Mouse (Mus musculus): ENCODE measurements around the gene Trim56.

The Trim56 gene

DNA sequence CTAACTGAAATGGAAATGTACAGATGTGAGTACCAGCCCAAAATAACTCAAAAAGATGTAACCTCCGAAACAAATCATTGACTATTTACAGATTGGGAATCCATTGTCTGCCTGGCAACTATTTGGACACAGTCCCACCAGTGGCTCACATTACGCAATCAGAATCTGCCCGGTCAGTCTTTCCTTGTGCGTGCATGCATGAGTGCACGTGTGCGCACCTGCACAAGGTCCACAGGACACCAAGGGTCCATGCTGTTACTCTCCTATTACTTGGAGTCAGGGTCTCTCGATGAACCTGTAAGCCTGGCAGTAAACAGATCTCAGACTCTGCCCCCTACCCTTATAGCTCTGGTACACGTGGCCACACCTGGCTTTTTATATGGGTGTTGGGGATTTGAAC lies 8.3 kb downstream of the Trim56 start:
- no peak for DNase-seq

DNA sequence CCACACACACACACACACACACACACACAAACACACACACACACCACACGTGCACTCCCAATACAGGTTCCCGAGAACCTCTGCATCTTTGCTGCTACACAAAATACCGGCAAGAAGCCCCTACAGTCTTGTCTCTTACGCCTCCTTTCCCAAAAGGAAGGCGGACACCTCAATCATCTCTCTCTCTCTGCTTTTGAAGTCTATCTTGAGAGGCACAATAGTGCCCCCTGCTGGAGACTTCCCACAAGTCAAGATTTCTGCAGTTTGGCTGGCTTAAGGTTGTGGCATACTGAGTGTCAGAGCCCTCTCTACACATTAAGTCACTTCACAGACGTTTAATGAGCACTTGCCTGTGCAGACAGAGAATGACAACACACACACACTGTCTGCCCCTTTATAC lies 9.0 kb downstream of the Trim56 start:
- DNase-seq, result peak; percentile 70

DNA sequence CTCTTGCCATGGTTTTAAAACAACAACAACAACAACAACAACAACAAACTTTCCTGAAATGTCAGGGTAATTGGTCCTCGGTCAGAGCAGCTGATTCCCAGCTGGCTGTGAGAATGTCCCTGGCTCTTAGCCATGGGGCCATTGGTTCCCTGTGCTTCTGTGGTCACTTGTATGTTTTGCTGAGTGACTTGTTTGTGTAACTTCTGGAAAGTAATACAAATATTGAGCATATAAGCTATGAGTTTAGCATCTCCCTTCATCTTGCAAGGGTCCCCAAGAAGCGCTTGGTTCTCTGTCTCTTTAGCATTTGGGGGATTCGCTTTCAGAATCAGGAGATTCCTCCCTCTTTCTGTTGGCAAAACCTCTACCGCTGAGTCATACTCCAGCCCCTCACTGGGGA lies 9.6 kb downstream of the Trim56 start:
- DNase-seq, result no peak

DNA sequence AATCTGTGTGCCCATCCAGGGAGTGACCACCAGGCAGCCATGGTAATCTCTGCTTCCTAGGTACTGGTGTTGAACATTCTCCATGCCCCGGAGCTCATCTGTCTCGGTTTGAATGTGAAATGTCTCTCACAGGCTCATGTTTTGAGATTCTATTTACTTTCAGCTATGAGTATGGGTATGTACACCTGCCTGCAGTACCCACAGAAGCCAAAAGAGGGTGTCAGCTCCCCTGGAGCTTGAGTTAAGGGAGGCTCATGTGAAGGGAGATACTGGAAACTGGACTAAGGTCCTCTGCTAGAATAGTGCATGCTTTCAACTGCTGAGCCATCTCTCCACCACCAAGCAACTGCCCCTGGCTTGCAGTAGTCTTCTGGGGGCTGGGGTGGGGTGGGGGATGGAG lies 12.0 kb downstream of the Trim56 start:
- no peak for DNase-seq

DNA sequence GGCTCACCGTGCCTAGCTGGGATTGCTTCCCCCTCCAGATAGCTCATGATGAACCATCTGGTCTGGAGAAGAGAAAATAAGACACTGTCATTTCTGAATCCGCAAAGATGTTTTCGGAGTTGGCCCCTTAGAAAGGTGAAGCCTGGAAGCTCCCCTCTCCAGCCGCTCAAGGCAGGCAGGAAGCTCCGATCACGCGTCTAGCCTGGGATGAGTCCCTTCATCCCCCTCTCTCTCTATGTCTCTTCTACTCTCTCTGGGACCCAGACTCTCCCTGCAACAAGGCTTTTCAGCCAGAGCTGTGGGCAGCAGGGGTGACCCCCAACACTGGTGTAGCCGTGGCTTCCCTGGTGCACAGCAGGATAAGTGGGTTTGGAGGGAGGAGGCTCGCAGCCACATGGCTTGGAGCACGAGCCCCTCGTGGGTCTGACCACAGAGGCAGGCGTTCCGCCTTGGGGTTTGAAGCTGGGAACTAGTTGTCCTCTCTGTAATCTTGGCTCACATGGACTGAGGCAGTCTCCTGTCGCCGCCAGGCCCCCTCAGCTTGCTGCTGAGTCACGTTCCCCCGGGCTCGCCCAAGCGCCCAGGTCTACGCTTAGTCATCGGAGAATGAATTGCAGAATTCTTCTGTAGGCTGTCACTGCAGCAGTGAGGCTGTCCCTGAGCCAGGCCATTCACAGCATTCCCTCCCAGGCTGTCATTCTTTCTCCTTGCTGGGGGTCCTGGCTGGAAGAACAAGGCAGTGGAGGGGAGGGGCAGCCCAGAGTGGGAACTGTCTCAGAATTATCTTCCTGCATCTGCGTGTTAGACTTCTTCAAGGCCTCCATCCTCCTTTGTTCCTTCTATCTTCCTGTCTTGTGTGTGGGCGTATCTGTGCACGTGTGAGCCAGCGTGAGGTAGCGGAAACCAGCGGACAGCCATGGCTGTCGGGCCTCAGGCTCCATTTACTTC lies 13.2 kb downstream of the Trim56 start:
- peak; percentile 9 for DNase-seq

DNA sequence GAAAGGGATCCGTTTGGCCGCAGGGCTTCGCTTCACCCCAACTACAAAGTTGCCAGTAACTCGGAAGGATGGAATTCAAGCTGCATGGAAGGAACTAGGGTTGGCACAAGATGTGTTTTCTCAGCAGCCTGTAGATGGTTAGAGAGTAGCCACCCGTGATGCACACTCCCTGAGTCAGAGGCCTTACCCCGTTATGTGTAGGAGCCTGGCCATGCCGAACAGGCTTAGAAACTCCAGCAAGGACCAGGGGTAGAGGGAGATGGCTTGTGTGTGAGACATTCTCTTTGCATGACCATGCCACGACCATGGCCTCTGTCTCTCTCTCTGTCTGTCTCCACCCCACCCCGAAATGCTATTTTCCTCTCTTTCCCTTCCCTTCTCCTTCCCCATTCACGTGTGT lies 13.9 kb downstream of the Trim56 start:
- DNase-seq, result no peak

DNA sequence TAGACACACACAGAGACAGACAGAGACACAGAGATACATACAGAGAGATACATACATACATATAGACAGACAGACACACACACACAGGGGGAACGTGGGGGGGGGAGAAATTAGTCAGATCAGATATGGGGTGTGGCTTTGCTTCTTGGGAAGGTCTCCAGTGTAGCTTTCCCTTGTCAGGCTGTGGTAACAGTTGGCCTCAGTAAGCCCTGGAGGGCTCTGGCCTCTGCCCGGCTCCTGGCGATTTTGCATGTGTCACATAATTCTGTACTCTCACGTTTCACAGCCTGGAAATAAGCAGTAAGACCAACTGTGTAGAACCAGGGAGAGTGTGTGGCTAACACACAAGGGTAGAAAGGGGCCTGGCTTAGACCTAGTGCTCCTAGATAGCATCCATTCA lies 15.3 kb downstream of the Trim56 start:
- no peak for DNase-seq

DNA sequence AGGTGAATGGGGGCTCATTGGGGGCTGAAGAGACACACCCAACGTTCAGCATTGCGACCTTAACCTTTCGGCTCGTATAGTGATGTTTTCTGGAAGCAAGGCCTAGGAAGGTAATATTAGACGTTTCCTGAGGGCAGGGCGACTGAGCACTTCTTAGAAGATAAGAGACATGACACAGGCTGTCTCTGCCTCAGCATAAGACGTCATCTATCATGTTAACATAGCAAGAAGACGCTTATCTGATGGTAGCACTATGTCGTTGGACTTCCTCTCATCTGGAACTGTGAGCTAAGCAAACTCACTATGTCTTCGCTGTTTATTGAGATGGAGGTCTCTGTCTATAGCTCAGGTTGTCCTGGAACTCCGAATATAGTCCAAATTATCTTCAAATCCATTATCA lies 17.6 kb downstream of the Trim56 start:
- no peak for DNase-seq

DNA sequence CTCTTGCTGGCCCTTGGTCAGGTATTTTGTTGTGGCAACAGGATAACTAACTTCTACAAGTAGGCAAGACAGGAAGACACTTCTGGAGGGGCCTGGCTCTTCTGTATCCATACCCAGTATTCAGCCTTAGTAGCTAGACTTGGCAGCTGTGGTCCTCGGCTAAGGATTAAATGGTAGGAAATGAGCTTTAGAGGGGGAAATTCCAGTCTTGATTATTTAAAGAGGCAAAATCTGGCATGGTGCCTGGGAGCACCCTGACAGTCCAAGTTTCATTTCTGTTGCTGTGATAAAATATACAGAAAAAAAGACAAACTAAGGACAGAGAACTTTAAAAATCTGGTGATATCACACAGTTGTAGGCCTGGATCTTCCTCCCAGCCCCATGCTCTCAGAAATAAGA lies 20.0 kb downstream of the Trim56 start:
- no peak for DNase-seq

DNA sequence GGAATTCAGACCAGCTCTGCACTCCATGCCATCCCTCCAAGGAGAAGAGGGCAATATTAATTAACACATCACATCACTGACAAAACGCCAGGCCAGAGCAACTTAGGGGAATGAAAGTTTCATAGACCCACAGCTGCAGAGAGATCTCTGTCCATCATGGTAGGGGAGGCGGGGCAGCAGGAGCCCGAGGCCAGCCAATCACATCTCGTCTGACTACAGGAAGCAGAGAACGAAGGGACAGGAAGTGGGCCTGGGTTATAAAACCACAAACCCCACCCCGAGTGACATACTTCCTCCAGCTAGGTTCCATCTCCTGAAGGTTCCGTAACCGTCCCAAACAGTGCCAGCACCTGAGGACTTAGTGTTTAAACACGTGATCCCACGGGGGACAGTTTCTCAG lies 20.9 kb downstream of the Trim56 start:
- DNase-seq, result no peak

DNA sequence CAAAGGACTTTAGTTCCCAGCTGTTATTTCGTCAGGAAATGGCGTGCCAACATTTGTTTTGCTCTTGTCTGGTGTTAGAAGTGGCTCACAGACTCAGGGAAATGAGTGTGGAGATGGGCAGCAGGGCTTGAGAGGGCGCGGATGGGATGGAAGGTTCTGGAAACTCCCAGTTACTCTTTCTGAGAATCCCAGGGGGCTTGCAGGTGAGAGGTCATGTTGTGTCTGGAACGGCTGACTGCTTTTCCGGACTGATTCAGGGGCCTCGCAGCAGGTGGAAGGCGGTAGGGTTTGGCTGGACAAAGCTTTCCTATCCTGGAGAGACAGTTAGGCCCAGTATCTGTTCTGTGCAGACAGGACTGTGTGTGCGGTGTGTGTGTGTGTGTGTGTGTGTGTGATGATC lies 22.3 kb downstream of the Trim56 start:
- no peak for DNase-seq

DNA sequence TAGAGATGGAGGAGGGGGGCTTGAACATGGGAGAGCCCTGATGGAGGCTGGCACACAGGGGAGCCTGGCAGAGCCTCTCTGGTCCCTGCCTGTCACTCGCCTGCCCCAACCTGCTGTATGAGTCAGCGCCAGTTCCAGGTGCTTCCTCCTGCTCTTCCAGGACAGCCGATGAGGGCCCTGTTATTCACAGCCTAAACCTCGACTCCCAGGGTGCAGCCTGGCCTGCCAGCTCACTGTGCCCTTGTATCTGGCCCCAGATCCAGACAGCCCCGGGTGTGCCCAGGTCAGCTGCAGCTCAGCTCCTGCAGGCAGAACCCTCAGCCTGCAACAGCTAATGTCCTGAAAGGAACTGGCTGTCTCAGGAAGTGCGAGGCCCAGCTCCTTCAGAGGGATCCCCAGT lies 24.4 kb downstream of the Trim56 start:
- no peak for DNase-seq

DNA sequence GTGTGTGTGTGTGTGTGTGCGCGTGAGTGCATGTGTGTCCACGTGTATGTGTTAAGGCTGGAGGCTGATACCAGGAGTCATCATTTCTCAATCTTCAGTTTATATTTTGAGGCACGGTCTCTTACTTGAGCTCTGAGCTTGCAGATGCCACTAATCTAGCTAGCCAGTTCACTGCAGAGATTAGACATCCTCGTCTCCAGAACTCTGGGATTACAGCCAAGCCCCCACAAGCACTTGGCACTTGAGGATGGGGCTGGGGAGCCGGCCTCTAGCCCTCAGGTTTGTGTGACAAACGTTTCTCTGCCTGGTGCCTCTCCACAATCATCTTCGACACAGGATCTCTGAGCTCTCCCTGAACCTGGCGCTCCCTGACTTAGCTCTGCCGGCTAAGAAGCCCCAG lies 25.1 kb downstream of the Trim56 start:
- no peak for DNase-seq

DNA sequence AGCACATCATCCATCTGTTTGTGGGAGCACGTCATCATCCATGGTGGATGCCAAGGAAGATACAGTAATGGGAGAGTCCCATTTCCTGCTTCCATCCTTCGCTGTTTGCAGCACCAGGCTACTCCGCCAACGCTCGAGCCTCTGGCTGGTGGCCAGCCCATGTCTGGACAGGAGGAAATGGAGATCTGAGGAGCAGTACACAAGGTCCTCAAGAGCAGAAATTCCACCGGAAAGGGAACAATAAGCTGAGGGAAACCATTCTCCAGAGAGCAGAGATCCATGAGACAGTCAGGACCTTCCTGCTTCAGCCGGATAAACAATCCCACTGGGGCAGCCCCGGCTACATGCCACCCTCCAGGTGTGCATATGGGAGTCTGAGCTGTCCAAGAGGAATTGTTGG lies 28.6 kb downstream of the Trim56 start:
- no peak for DNase-seq

DNA sequence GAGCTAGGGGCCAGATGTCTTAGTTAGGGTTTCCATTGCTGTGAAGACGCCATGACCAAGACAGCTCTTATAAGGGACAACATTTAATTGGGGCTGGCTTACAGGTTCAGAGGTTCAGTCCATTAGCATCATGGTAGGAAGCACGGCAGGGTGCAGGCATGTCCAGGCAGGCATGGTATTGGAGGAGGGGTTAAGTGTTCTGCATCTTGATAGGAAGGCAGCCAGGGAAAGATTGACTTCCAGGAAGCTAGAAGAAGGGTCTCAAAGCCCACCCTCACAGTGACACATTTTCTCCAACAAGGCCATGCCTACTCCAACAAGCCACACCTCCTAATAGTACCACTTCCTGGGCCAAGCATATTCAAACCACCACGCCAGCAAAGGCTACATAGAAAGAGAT lies 30.3 kb downstream of the Trim56 start:
- no peak for DNase-seq

DNA sequence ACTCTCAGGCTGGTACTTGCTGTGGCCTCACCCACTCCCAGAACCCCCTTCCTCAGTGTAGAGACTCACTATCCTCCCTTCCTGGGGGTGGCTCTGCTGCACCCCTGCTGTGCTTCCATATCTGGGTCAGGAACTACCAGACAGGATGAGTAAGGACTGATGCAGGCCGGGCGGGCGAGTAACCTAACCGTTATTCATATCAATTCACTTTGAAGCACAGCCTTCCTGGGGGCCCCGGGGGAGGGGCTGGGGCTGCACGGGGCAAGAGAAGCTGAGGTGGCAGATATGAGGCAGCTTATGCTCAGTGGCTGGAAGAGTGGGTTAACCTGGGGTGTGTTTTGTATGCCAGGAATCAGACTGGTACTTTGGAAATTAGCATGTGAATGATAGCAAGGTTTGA lies 31.0 kb downstream of the Trim56 start:
- no peak for DNase-seq

DNA sequence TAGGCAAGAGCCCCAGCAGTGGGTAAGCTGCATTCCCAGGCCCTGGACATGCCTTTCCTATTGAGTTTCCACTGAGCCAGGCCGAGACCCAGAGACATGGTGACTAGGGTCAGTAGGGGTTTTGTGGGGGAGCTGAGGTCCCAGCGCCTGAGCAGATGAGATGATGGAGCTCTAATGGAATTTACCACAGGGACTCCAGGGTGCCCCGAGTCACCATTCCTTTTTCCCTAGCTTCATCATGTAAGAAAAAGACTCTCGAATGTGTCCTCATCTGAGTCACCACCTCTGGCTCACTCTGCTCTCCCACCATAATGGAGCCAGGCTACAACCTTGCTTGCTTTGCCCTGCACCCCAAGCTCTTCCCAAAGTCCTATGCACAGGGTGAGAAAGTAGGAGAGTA lies 33.0 kb downstream of the Trim56 start:
- DNase-seq, result no peak

DNA sequence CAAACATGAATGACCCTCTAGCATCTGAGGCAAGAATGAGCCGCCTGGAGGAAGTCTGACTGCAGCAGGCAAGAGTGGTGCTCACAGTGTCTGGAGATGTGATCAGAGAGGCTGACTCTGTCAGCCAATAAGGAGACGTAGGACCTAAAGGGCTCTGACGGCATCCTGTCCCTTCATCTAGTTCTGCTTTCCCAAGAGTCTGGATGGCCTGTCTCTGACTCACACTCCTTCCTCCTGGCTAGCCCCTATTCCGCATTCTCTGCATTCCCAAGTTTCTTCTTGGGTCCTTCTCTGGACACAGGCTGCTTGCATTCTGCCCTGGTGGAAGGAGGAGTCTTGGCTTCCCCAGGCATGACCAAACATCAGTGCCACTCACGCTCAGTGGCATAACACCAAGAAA lies 36.2 kb downstream of the Trim56 start:
- DNase-seq, result no peak

DNA sequence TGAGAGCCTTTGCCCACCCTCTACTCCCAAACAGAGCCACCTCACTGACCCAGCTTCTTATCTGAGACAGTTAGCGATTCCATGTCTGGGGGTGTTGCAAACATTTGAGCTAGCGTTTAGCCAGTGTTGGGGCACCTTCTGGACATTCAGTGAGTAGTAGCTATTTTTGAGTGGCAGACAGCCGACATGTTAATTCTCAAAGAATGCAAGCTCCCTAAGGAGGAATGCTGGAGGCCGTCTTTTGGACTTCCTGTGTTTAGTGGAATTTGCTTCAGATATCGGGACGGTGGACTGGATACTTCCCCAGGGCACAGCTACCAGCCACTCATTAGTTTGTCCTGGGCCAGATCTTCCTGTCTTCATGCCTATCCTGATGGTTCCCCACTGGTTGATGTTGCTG lies 37.4 kb downstream of the Trim56 start:
- DNase-seq, result no peak

DNA sequence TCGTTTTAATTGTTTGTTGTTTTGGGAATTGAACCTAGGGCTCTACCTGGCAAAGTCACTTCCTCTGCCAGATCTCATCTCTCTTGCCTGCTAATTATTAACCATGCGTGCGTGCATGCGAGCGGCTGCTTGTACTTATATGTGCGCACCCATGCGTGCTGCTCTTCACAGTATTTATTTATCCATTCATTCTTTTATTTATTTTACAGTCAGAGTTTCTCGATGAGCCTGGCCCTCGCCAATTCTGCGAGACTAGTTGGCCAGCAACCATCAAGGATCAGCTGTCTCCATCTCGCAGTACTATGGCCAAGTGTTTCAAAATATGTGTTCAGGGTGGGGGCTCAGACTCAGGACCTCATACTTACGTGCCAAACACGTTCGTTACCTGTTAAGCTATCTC lies 38.0 kb downstream of the Trim56 start:
- DNase-seq, result no peak

DNA sequence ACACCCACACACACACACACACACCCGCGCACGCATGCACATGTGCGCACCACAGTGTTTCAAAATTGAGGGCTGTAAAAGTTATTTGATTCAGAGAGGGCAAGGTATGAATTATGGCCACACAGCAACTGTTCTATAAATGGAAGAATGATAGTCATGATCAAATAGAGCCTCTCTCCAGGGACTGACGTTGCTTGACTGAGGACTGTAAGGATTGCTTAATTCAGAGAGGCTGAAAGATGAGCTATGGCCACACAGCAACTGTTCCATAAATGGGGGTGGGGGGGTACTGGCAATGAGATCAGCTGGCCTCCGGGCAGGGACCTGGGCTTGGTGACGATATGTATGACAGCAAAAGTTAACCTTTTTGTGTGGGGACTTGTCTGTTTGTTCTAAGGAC lies 38.8 kb downstream of the Trim56 start:
- DNase-seq, result no peak

DNA sequence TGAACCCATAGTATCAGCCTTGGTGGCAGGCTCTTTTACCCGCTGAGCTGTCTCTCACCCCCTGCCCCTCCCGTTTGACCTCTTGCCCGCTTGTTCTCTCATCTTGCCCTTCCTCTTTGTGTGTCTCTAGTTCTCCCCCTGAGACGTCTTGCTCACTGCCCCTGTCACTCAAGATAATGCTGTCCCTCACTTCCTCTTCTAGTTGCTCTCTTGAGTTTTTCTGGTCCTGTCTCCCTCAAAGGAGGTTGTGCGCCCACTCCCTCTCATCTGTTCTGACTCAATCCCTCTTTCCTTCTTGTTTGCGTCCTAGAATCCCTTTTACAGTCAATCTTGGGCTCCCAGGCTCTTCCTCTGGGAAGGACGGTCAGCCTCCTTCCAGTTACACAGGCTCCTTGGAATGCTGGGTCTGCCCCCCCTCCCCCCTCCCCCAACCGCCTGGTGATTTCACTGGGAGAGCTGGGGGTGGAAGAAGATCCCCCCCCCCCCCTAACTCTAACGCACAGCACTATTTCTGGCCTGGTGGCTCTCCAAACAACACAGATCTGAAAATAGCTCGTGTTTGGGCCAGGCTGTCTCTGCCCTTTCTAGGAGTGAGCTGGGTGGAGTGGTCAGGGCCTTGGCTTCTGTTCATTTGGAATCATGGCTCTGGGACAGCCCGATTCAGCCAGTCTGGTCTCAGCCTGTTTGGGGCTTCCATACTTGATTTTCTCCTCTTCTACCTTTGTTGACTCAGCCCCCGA lies 39.6 kb downstream of the Trim56 start:
- no peak for DNase-seq

DNA sequence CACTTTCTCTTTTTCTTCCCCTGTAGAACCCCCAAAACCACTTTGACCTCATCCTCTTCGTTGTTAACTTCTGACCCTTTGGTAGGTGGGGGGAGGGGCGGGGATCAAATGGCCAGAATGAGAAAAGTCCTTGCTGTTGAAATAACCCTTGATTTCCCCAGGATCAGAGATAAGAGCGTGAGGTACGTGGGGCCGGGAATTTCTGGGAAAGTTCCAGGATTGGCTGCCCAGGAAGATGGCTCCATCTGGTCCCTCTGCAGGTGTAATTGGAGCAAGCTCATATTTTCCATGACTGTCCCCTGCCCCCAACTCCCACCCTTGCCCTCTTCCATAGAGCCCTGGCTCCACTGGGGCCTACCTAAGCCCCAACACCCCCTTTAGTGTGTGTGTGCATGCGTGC lies 40.3 kb downstream of the Trim56 start:
- DNase-seq, result peak; percentile 42

DNA sequence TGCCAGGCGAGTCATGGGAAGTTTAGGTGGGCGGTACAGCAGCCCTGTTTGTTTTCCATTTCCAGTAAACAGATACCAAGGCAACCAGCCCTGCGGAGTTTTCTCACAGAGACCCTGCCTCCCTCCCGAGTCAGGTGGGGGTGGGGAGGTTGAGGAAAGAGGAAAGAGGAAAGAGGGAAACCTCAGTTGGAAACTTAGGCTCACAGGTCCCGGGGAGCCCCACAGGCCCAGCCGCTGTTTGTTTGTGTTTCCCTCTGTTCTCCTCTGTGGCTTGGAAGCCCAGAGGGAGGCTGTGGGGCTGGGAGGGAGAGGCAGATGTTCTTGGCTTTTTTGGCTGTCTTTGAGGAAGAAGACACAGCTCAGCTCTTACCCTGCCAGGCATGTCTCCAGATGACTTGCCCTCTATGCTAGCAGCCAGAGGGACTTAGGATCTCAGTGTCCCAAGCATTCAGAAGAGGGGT lies 41.8 kb downstream of the Trim56 start:
- no peak for DNase-seq

Data from cerebellum, adult 11 months (tissue).